Mouse (Mus musculus) T-cell, adult 2 months (primary cell): ENCODE measurements at regions not wholly inside any gene's neighbourhood (a gene's known extent, or its start where the extent isn't known, plus 50 kb on each side); places are given as distances from the start of the nearest gene placed in this dataset.
A peak's percentile ranks its signal among the peaks of the same experiment; 100 is the strongest.

Experiments used
- DNase-seq: peaks from one replicate; pipeline ENCODE4 v3.0.0; 2022; ENCODE audit warnings: low spot score

- DNase-seq = no peak
These were observed 99.4 kb upstream of the Smim15 start for GRCm38 (mm10) chr13:107944831-107945230.

GRCm38 (mm10) chr13:107942979-107943378 is 101.3 kb upstream of the Smim15 start:
- no peak for DNase-seq

GRCm38 (mm10) chr13:107942297-107942962 is 101.8 kb upstream of the Smim15 start:
- DNase-seq = no peak

GRCm38 (mm10) chr13:107939916-107940646 is 104.2 kb upstream of the Smim15 start:
- DNase-seq = peak; percentile 24

GRCm38 (mm10) chr13:107935611-107936010 is 108.6 kb upstream of the Smim15 start:
- no peak for DNase-seq

GRCm38 (mm10) chr13:107934691-107935090 is 109.6 kb upstream of the Smim15 start:
- no peak for DNase-seq

GRCm38 (mm10) chr13:107933598-107934571 is 110.4 kb upstream of the Smim15 start:
- no peak for DNase-seq

GRCm38 (mm10) chr13:107932423-107933032 is 111.7 kb upstream of the Smim15 start:
- DNase-seq = no peak

- no peak for DNase-seq
These were observed 113.0 kb upstream of the Smim15 start for GRCm38 (mm10) chr13:107931216-107931615.

- DNase-seq = peak; percentile 63
These were observed 116.6 kb upstream of the Smim15 start for GRCm38 (mm10) chr13:107927499-107928215.

GRCm38 (mm10) chr13:107925470-107925869 is 118.8 kb upstream of the Smim15 start:
- DNase-seq = no peak

- DNase-seq = no peak
These were observed 120.8 kb upstream of the Smim15 start for GRCm38 (mm10) chr13:107923129-107924114.

- no peak for DNase-seq
These were observed 124.8 kb upstream of the Smim15 start for GRCm38 (mm10) chr13:107919403-107919802.

- no peak for DNase-seq
These were observed 125.8 kb upstream of the Smim15 start for GRCm38 (mm10) chr13:107918478-107918877.

- DNase-seq = peak; percentile 60
These were observed 126.2 kb upstream of the Smim15 start for GRCm38 (mm10) chr13:107918065-107918464.

GRCm38 (mm10) chr13:107917564-107917963 is 126.7 kb upstream of the Smim15 start:
- no peak for DNase-seq

GRCm38 (mm10) chr13:107910125-107910524 is 134.1 kb upstream of the Smim15 start:
- DNase-seq = no peak

GRCm38 (mm10) chr13:107909343-107910067 is 134.7 kb upstream of the Smim15 start:
- no peak for DNase-seq

GRCm38 (mm10) chr13:107907966-107908365 is 136.3 kb upstream of the Smim15 start:
- no peak for DNase-seq
